Comparison of ENCODE assay signal across 9 mouse cellular contexts in genomic region chr6:131360693-131361092, GRCm38 (mm10). TPM values are rescaled to one million over a fixed set of nuclear protein-coding genes. Genes with fewer than 3 reads are reported as not detected.
DNase-seq lines count a peak whose midpoint lies in the region; ATAC-seq and TF ChIP-seq lines count a peak whose summit lies in the region.
"Had no signal": no experiment of that assay in that cellular context is flagged by ENCODE, and none has a peak within 500 bp of the region (broad histone marks: within the 10 kb centered on the region; RNA-seq: fewer than 3 reads in every experiment).

No protein-coding gene starts in this region.

- no peaks in the 10 kb centered on the region for H3K9me3 ChIP-seq in limb, embryonic 13.5 days
- H3K9me3 ChIP-seq in limb, embryonic 10.5 days (replicated peaks), result no peaks in the 10 kb centered on the region
- H3K9me3 ChIP-seq: megakaryocyte, embryonic 14.5 days had no signal

- H3K79me2 ChIP-seq in myocyte (ENCODE audit: control insufficient read depth, insufficient read depth), result no peaks in the 10 kb centered on the region

- no peak overlapping the region for H3K27ac ChIP-seq in limb, embryonic 13.5 days
- H3K27ac ChIP-seq in limb, embryonic 10.5 days, result no peak overlapping the region

- H3K27me3 ChIP-seq in limb, embryonic 13.5 days, result no peaks in the 10 kb centered on the region
- no peaks in the 10 kb centered on the region for H3K27me3 ChIP-seq in limb, embryonic 10.5 days (ENCODE audit: low read depth, poor library complexity, severe bottlenecking)
- H3K27me3 ChIP-seq in myocyte (ENCODE audit: control insufficient read depth, insufficient read depth, insufficient read length), result no peaks in the 10 kb centered on the region

- no peak overlapping the region for H3K4me2 ChIP-seq in limb, embryonic 13.5 days (replicated peaks)
- no peak overlapping the region for H3K4me2 ChIP-seq in myocyte (ENCODE audit: low read depth)

- H3ac ChIP-seq in myocyte (ENCODE audit: control insufficient read depth, insufficient read length), result no peak overlapping the region

- DNase-seq in CD4-positive, CD25-positive, alpha-beta regulatory T cell, adult 2 months (ENCODE audit: low read depth, low spot score), result peak; percentile 22
- no peak for DNase-seq in limb, embryonic 10.5 days (ENCODE audit: low spot score)
- no peak for DNase-seq in Muller cell, postnatal 12 days (ENCODE audit: inconsistent ontology term)
- no peak for DNase-seq in left cerebral cortex, postnatal 25 days (ENCODE audit: low spot score in 2 of 2)

- H3K4me1 ChIP-seq in limb, embryonic 13.5 days, result no peaks in the 10 kb centered on the region
- H3K4me1 ChIP-seq in limb, embryonic 10.5 days, result no peaks in the 10 kb centered on the region

- intact Hi-C loops in left cerebral cortex, postnatal 25 days (cut with DNase I), result no loop called here

- H3K9ac ChIP-seq in limb, embryonic 13.5 days, result no peak overlapping the region

- 78% methylated on average over 5 of the region's 5 CpGs for WGBS in limb, embryonic 13.5 days
- WGBS in limb, embryonic 10.5 days, result 78% methylated on average over 5 of the region's 5 CpGs

- no peak overlapping the region for H3K4me3 ChIP-seq in limb, embryonic 13.5 days
- no peak overlapping the region for H3K4me3 ChIP-seq in limb, embryonic 10.5 days
- H3K4me3 ChIP-seq in myocyte, result no peak overlapping the region
- H3K4me3 ChIP-seq: megakaryocyte, embryonic 14.5 days had no signal

- H3K36me3 ChIP-seq in limb, embryonic 13.5 days, result peaks cover 21% of the 10 kb centered on the region
- peaks cover 22% of the 10 kb centered on the region for H3K36me3 ChIP-seq in limb, embryonic 10.5 days
- peaks cover 20% of the 10 kb centered on the region for H3K36me3 ChIP-seq in myocyte (ENCODE audit: control insufficient read depth, insufficient read depth)

- ATAC-seq in CD4-positive, CD25-positive, alpha-beta regulatory T cell, adult 4 months, result no peak
- ATAC-seq in limb, embryonic 13.5 days (ENCODE audit: low FRiP score, low read depth), result peak; percentile 51; the same call in 1 of the 2 replicates
- peak; percentile 64 for ATAC-seq in erythroblast, adult 5-6 weeks (replicated peaks; ENCODE audit: low FRiP score, poor library complexity, severe bottlenecking)

- TF ChIP-seq POLR2A in myocyte (IDR thresholded peaks at IDR 0.05; ENCODE audit: insufficient read length, low read depth), result no peak

TF ChIP-seq in myocyte, 11 proteins besides CTCF, POLR2A, EP300 and RAD21:
- no peak for TF ChIP-seq SRF (IDR thresholded peaks at IDR 0.05; ENCODE audit: control insufficient read depth, insufficient read length, low read depth)
- TF ChIP-seq USF1 (IDR thresholded peaks at IDR 0.05; ENCODE audit: low read depth), result no peak
- TF ChIP-seq POLR2AphosphoS2 (IDR thresholded peaks at IDR 0.05; ENCODE audit: insufficient read length, low read depth), result peak; percentile 78
- TF ChIP-seq MYOD1 (IDR thresholded peaks at IDR 0.05; ENCODE audit: control insufficient read depth in 1 of 3, insufficient read length in 2 of 3, low read depth in 2 of 3), result no peak
- TF ChIP-seq CEBPB (IDR thresholded peaks at IDR 0.05; ENCODE audit: insufficient read depth, poor library complexity, severe bottlenecking), result no peak

RNA-seq across cellular contexts. Expression of gene Styk1, which starts 7.3 kb away (rescaled TPM):
- not detected for polyA plus RNA-seq in CD4-positive, CD25-positive, alpha-beta regulatory T cell, adult 4 months (2017; shearing (Covaris generic))
- 2.1 and 2.2 TPM in 2 replicates for polyA plus RNA-seq in limb, embryonic 13.5 days (2015; fragmentation: Nextera tagmentation; extraction: Ambion mirVana)
- 0.79 and 1.9 TPM in 2 replicates for polyA plus RNA-seq in limb, embryonic 10.5 days (2016; fragmentation: Nextera tagmentation; extraction: Ambion mirVana)
- total RNA-seq in erythroblast, adult 5-6 weeks (2015; ENCODE audit: low replicate concordance), result 0.58 TPM in 1 of 2 replicates, not detected in the other
- total RNA-seq in erythroblast, adult 5-6 weeks (2017; ENCODE audit: low replicate concordance), result 1.4 TPM in 1 of 2 replicates, not detected in the other
- polyA plus RNA-seq in myocyte (2012; fragmentation: generic; extraction: Trizol), result 0.06 TPM
- total RNA-seq in left cerebral cortex, postnatal 25 days (2021), result under 1 TPM; 0.14 to 0.25 TPM

RNA-seq across cellular contexts. Expression of gene Ybx3, which starts 27.6 kb away (rescaled TPM):
- polyA plus RNA-seq in CD4-positive, CD25-positive, alpha-beta regulatory T cell, adult 4 months (2017; shearing (Covaris generic)), result 10 to 100 TPM; 18.0 to 21.9 TPM
- polyA plus RNA-seq in limb, embryonic 13.5 days (2015; fragmentation: Nextera tagmentation; extraction: Ambion mirVana), result 41.0 and 43.5 TPM in 2 replicates
- 33.9 and 37.6 TPM in 2 replicates for polyA plus RNA-seq in limb, embryonic 10.5 days (2016; fragmentation: Nextera tagmentation; extraction: Ambion mirVana)
- 299 and 322 TPM in 2 replicates for total RNA-seq in erythroblast, adult 5-6 weeks (2015; ENCODE audit: low replicate concordance)
- total RNA-seq in erythroblast, adult 5-6 weeks (2017; ENCODE audit: low replicate concordance), result 366 and 388 TPM in 2 replicates
- polyA plus RNA-seq in myocyte (2012; fragmentation: generic; extraction: Trizol), result 768 TPM
- total RNA-seq in left cerebral cortex, postnatal 25 days (2021), result 10 to 100 TPM; 45.7 to 48.8 TPM

Comparison
In these comparisons a context has a peak if more than half of its experiments do, and no peak if none do; other contexts are left out.
1. RNA of gene Ybx3, which starts 27.6 kb away (polyA plus RNA-seq): 768 TPM in myocyte (single experiment); 41.0 to 43.5 TPM in limb, embryonic 13.5 days, 33.9 to 37.6 TPM in limb, embryonic 10.5 days and 18.0 to 21.9 TPM in CD4-positive, CD25-positive, alpha-beta regulatory T cell, adult 4 months; every median in the first group is over 10 times any median in the second.